Mouse (Mus musculus) limb, embryonic 14.5 days (tissue): Measurements from ENCODE around the gene Efna5. TPM values are rescaled to one million over a fixed set of nuclear protein-coding genes. Genes with fewer than 3 reads are reported as not detected.

ENCODE experiments used
- ATAC-seq: fragments of 200-750 bp; cut with Nextera tagmentation; 2 replicates; pipeline ENCODE4 v1.8.0; 2017; ENCODE audit warnings: low read depth, moderate number of reproducible peaks, moderate TSS enrichment; ENCODE audit not compliant: low FRiP score
- DNase-seq: peaks from one replicate; pipeline ENCODE4 v3.0.0-alpha.2; 2015; ENCODE audit warnings: low spot score
- H3K27ac ChIP-seq: fragments of 300-500 bp; sonication (generic); replicated peaks from 2 replicates; pipeline ENCODE4 v1.5.1; 2014; ENCODE audit warnings: low read depth, mild to moderate bottlenecking, low read length, moderate library complexity, mixed read lengths
- H3K27me3 ChIP-seq: fragments of 300-500 bp; sonication (generic); 2 replicates; pipeline ENCODE4 v1.6.1; 2014; ENCODE audit warnings: low read length, mixed read lengths; ENCODE audit not compliant: control insufficient read depth, insufficient read depth
- H3K36me3 ChIP-seq: fragments of 300-500 bp; sonication (generic); 2 replicates; pipeline ENCODE4 v1.6.1; 2014; ENCODE audit warnings: mild to moderate bottlenecking, low read length, moderate library complexity, mixed read lengths; ENCODE audit not compliant: control insufficient read depth, insufficient read depth
- H3K4me1 ChIP-seq: fragments of 300-500 bp; sonication (generic); 2 replicates; pipeline ENCODE4 v1.6.1; 2014; ENCODE audit warnings: antibody characterized with exemption, low read length, mixed read lengths; ENCODE audit not compliant: control insufficient read depth, insufficient read depth
- H3K4me2 ChIP-seq: fragments of 300-500 bp; sonication (generic); replicated peaks from 2 replicates; pipeline ENCODE4 v1.6.1; 2014; ENCODE audit warnings: low read depth, mild to moderate bottlenecking, low read length, moderate library complexity; ENCODE audit not compliant: severe bottlenecking
- H3K4me3 ChIP-seq: fragments of 300-500 bp; sonication (generic); replicated peaks from 2 replicates; pipeline ENCODE4 v1.5.1; 2014; ENCODE audit warnings: low read length
- H3K9ac ChIP-seq: fragments of 300-500 bp; sonication (generic); 2 replicates; pipeline ENCODE4 v1.6.1; 2014; ENCODE audit warnings: mild to moderate bottlenecking, low read depth, low read length, moderate library complexity; ENCODE audit not compliant: severe bottlenecking
- H3K9me3 ChIP-seq: fragments of 300-500 bp; sonication (generic); 2 replicates; pipeline ENCODE4 v1.6.1; 2016; ENCODE audit warnings: low read length; ENCODE audit not compliant: control insufficient read depth
- POLR2A ChIP-seq: fragments of 200-500 bp; IDR thresholded peaks from 2 replicates; pipeline ENCODE4 v1.8.0; 2012; ENCODE audit warnings: inconsistent platforms, mild to moderate bottlenecking, moderate library complexity, borderline replicate concordance; ENCODE audit not compliant: insufficient read depth, insufficient read length; ENCODE audit errors: extremely low read depth
- WGBS: fragments of 180-500 bp; shearing (Covaris S2); extraction: QIAGEN DNeasy Blood & Tissue Kit; methylation state at CpG from one replicate; pipeline ENCODE4 v1.1.7; 2014; 5-methylcytosine and 5-hydroxymethylcytosine counted together
- polyA plus RNA-seq, 2 experiments: library from polyadenylated mRNA; depleted of rRNA in 1 of 2; stranded (reverse) in 1 of 2; unstranded in 1 of 2; fragments of >200 nt; fragmentation: Nextera tagmentation in 1 of 2; extraction: Ambion mirVana in 1 of 2; gene quantifications; 2 replicates each; pipeline versions ENCODE4 v1.2.1 to v1.2.3; 2012 to 2014

The Efna5 gene
- polyA plus RNA-seq, 2 experiments: 22.8 to 64.8 TPM

GRCm38 (mm10) chr17:62615159-62615558, 266.0 kb downstream of the Efna5 start:
- no peak overlapping the region for H3K4me3 ChIP-seq
- no peak for TF ChIP-seq POLR2A
- no peaks in the 10 kb centered on the region for H3K27me3 ChIP-seq
- no peak overlapping the region for H3K9ac ChIP-seq
- H3K27ac ChIP-seq: no peak overlapping the region
- DNase-seq (no peak), ATAC-seq (no peak)
- no peaks in the 10 kb centered on the region for H3K36me3 ChIP-seq
- H3K4me2 ChIP-seq: no peak overlapping the region
- WGBS: 49% methylated on average over 6 of the region's 6 CpGs
- H3K4me1 ChIP-seq: peaks cover 11% of the 10 kb centered on the region; the same call in 1 of the 2 replicates
- H3K9me3 ChIP-seq: no peaks in the 10 kb centered on the region

GRCm38 (mm10) chr17:62614708-62615107, 266.4 kb downstream of the Efna5 start:
- Histone ChIP-seq H3K4me1 (peaks cover 11% of the 10 kb centered on the region; the same call in 1 of the 2 replicates), H3K27ac (no peak overlapping the region), H3K9me3 (no peaks in the 10 kb centered on the region), H3K9ac (no peak overlapping the region), H3K4me3 (no peak overlapping the region), H3K27me3 (no peaks in the 10 kb centered on the region), H3K36me3 (no peaks in the 10 kb centered on the region), H3K4me2 (no peak overlapping the region)
- ATAC-seq (no peak), DNase-seq (no peak)
- 53% methylated on average over 6 of the region's 6 CpGs for WGBS
- TF ChIP-seq POLR2A: no peak

GRCm38 (mm10) chr17:62614237-62614636, 266.9 kb downstream of the Efna5 start:
- Histone ChIP-seq H3K4me1 (peaks cover 11% of the 10 kb centered on the region; the same call in 1 of the 2 replicates), H3K27me3 (no peaks in the 10 kb centered on the region), H3K9ac (no peak overlapping the region), H3K4me3 (no peak overlapping the region), H3K36me3 (no peaks in the 10 kb centered on the region), H3K4me2 (no peak overlapping the region), H3K27ac (no peak overlapping the region), H3K9me3 (no peaks in the 10 kb centered on the region)
- TF ChIP-seq POLR2A: no peak
- ATAC-seq (no peak), DNase-seq (no peak)
- 24% methylated on average over 8 of the region's 8 CpGs for WGBS

DNA sequence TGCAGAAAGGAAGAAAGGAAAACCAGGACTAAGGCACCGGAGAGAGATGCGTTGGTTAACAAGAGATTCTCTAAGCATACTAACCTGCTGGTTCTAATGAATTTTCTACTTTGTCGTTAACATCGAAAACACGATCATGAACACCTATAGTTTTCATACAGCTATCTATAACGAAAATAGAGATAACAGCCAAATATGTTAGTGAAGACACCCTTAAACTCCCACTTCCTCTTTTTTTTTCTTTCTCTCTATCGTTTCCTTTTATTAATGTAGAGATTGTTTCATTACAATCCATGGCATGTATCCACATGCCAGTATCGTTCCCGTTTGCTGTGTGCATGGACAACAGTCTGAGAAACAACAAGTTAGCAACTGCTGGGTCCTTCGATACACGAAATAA, 267.9 kb downstream of the Efna5 start:
- Histone ChIP-seq H3K4me2 (no peak overlapping the region), H3K27ac (no peak overlapping the region), H3K27me3 (no peaks in the 10 kb centered on the region), H3K9ac (no peak overlapping the region), H3K36me3 (no peaks in the 10 kb centered on the region), H3K4me1 (peaks cover 11% of the 10 kb centered on the region; the same call in 1 of the 2 replicates), H3K4me3 (no peak overlapping the region), H3K9me3 (no peaks in the 10 kb centered on the region)
- TF ChIP-seq POLR2A: no peak
- DNase-seq: no peak
- ATAC-seq: no peak
- WGBS: 91% methylated on average over 11 of the region's 11 CpGs

- Histone ChIP-seq H3K27ac (no peak overlapping the region), H3K4me3 (no peak overlapping the region), H3K9me3 (no peaks in the 10 kb centered on the region), H3K4me2 (no peak overlapping the region), H3K4me1 (peaks cover 12% of the 10 kb centered on the region), H3K36me3 (peaks cover 3% of the 10 kb centered on the region; the same call in 1 of the 2 replicates), H3K27me3 (no peaks in the 10 kb centered on the region), H3K9ac (no peak overlapping the region)
- 47% methylated on average over 8 of the region's 8 CpGs for WGBS
- ATAC-seq (no peak), DNase-seq (no peak)
- no peak for TF ChIP-seq POLR2A
Observed at GRCm38 (mm10) chr17:62608145-62608544, 273.0 kb downstream of the Efna5 start.
